Mouse (Mus musculus) left cerebral cortex, adult 8-10 months (tissue): Measurements from ENCODE around the gene Ccdc6. TPM values are rescaled to one million over a fixed set of nuclear protein-coding genes. Genes with fewer than 3 reads are reported as not detected.
A peak's percentile ranks its signal among the peaks of the same experiment; 100 is the strongest.

Source experiments
- DNase-seq, 2 experiments: peaks; one replicate each; pipeline ENCODE4 v3.0.0; 2022; ENCODE audit warnings: low spot score in 2 of 2
- total RNA-seq, 4 experiments: library from RNA; stranded (reverse); gene quantifications; 2 replicates each; pipeline ENCODE4 v1.2.4; 2022

The Ccdc6 gene
- total RNA-seq, 4 experiments from 2014 or later, result 49.4 to 56.3 (median 52.7) TPM

- peak in 1 of 2 experiments; percentile 67 for DNase-seq
Observed at GRCm38 (mm10) chr10:70165877-70166276, 69.0 kb downstream of the Ccdc6 start.

- no peak for DNase-seq
Observed at GRCm38 (mm10) chr10:70166427-70166826, 69.5 kb downstream of the Ccdc6 start.

DNA sequence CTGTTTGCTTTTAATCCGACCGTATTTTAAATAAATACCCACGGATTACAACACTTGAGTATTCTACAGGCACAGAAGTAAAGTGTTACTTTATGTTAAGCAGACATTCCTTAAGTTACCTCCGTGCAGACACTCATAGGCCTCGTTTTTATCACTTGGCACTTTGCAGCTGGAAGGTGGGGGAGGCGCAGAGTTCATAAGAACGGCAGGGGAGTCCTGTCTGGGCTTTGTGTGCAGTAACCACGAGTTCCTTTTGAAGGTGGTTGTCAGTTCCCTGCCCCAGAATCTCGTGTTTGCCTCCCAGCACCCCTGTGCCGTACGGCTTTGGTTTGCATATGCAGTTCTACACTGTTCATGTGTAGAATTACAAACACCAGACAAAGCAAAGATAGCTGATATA is 70.7 kb downstream of the Ccdc6 start:
- DNase-seq, result no peak

- no peak for DNase-seq
Observed at GRCm38 (mm10) chr10:70168396-70168795, 71.5 kb downstream of the Ccdc6 start.

GRCm38 (mm10) chr10:70169044-70169443 is 72.1 kb downstream of the Ccdc6 start:
- no peak for DNase-seq

GRCm38 (mm10) chr10:70173314-70173713 is 76.4 kb downstream of the Ccdc6 start:
- no peak for DNase-seq

GRCm38 (mm10) chr10:70174494-70175190 is 77.7 kb downstream of the Ccdc6 start:
- no peak for DNase-seq

DNA sequence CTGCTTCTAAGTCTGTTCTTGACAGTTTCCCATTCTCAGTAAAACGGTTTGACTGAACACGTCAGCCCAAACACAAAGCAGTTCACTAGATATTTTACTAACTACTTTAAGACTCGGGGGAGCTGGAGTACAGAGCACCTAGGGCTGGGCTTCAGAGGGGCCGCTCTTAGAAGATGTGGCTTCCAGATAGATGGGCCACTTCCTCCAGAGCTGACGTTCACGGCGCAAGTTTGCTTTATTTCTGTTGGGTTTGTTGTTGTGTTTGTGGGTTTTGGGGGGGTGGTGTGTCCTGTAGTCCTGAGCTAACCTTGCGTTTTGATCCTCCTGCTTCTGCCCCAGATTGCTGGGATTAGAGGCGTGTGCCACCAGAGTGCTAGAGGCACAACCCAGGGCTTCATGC is 83.8 kb downstream of the Ccdc6 start:
- no peak for DNase-seq

DNA sequence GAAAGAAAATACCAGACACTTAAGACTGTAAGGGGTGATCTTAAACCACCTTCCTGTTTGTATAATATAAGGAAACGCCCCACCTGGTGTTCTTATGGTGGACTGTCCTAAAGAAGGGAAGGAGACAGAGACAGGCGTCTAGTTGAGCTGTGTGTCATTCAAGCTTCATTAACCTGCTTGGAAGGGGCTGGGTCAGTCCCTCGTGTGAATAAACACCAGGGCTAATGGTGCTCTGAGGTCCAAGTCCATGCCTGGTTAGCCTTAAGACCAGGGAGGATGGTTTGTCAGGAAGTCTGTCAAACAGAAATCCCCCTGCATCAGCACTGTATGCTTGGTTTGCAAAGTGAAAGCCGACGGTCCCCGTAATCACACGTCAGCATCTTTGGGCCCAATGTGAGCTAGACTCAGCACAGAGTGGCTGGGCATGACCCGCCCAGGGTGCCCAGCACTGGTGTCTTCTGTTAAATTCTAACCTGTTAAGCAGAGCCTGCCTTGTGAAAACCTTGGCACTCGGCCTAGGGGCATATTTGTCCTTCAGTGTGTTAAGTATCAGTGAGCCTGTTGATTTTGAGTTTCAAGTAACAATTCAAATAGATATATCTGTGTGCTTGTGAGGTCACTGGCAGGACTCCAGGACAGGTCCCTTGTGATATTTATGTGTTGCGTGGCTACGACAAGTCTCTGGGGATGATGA is 84.5 kb downstream of the Ccdc6 start:
- no peak for DNase-seq

DNA sequence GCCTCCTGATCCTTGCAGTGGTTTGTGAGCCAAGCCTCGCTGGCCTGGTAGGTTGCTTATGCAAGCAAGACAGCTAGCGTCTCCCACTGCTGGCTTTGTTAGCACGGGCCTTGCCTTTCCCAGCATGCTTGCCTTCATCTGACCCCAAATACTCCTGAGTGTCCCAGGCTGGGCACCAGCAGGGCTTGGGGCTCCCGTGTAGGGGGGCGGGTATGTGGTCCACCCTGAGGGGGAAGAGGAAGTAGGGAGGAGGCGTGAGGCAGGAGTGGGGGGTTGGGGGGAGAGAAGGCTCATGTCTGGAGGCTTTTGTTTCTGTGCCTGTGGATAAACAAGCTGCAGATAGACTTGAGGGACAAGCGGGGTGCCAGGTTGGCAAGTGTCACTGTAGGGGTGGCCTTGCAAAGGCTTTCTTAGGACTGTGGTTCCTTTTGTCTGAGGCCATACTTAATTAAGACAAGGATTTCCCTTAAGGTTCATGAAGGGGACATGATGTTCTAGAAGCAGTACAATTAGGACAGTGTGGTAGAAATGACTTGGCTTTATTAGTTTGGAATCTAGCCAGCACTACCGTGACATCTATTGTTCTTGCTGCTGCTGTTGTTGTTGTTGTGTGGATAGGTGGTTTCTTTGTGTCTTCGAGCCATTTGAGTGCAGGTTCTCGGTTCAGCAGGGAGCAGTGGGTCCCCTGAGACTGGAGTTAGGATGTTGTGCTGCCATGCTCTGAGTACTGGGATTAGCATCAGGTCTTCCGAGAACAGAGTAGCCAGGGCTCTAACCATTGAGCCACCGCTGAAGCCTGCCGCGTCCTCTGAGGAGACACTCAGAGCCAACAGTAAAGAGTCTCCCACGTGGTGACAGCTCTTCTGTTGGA is 86.5 kb downstream of the Ccdc6 start:
- no peak for DNase-seq

DNA sequence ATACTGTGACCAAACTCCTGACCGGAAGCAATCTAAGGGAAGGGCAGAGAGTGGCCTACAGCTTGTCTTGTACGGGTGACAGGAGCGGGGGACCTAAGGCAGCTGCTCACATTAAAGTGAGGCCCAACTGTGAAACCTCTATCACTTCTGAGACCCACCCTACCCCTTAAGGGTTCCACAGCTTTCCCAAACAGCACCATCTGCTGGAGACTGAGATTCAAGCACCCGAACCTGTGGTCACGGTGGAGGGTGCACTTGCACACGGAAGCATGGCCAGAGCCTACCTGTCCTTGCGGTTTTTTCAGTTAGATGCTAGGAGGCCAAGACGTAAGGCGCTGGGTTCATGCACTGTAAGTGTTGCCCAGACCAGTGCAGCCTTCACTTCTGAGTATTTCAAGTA is 89.2 kb downstream of the Ccdc6 start:
- DNase-seq, result no peak

GRCm38 (mm10) chr10:70186586-70186985 is 89.7 kb downstream of the Ccdc6 start:
- DNase-seq, result no peak

- no peak for DNase-seq
Observed at GRCm38 (mm10) chr10:70189864-70190263, 92.9 kb downstream of the Ccdc6 start.

GRCm38 (mm10) chr10:70194283-70194682 is 97.4 kb downstream of the Ccdc6 start:
- DNase-seq, result no peak

GRCm38 (mm10) chr10:70195279-70195678 is 98.4 kb downstream of the Ccdc6 start:
- no peak for DNase-seq

GRCm38 (mm10) chr10:70195786-70196185 is 98.9 kb downstream of the Ccdc6 start:
- no peak for DNase-seq

DNA sequence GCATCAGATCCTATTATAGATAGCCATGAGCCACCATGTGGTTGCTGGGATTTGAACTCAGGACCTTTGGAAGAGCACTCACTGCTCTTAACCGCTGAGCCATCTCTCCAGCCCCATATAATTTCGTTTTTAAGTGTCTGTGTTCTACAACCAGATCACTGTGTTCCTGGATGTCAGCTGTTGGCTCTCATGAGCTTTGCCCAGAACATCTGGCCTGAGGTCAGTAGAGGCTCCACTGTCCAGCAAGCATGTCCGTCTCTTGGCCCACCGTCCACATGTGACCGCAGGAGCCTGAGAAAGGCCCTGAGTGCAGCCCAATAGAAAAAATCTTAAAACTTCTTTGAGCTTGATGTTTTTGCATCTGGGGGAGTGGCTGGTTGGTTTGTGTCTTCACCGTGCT is 99.7 kb downstream of the Ccdc6 start:
- no peak for DNase-seq

DNA sequence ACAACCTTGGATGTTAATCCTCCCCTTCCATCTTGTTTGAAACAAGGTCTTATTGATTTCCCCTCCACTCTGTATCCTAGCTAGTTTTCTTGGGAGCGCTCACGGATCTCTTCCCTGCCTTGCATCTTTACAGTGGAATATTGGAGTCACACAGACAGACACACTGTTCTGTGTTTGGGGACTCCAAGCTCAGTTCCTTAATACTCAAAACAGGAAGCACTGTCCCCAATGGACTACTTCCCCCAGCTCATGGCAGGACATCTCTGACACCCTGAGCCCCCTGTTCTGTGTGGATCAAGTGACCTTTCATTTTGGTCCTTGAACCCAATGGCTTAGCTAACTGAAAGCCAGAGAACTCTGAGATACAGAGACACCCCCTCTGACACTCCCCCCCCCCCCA is 100.7 kb downstream of the Ccdc6 start:
- no peak for DNase-seq

GRCm38 (mm10) chr10:70198012-70198411 is 101.1 kb downstream of the Ccdc6 start:
- no peak for DNase-seq

DNA sequence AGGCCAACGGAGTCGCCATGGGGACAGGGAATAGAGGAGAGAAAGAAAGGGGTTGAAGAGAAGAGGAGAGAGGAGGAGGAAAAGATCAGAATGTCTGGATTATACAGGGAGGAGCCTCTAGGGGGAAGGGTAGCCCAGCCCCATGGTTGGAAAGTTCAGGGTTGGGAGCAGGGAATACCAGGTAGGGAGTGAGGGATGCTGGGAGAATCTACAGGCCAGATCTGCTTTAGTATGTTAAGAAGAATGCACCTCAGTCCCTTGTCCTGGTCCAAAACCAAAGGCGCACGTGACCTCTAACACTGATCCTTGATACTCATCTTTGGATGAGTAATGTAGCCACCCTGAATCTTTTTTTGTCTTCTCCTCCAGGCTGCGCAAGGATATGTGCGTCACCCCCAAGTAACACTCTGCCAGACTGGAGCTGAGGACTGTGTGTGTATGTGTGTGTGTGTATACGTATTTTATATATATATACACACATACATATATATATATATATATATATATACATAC is 102.1 kb downstream of the Ccdc6 start:
- no peak for DNase-seq

DNA sequence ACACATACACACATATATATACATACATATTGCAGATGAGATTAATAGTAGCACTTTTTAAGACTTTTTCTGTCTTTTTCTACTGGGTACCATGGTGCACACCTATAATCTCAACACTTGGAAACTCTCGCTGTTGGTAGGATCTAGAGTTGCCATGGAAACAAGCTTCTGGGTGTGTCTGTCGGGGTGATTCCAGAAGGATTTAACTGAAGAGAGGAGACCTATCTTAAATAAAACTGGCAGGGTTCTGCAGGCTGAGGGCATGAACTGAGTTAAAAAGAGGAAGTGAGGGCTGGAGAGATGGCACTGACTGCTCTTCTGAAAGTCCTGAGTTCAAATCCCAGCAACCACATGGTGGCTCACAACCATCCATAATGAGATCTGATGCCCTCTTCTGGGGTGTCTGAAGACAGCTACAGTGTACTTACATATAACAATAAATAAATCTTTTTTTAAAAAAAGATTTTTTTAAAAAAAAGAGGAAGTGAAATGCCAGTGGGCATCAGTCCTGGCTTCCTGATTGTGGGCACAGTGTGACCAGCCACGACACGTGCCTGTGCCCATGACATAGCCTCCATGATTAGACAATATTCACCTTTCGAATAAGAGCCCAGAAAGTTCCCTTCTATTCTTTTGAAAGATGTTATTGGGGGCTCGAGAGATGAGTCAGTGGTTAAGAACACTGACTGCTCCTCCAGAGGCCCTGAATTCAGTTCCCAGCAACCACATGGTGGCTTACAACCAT is 102.7 kb downstream of the Ccdc6 start:
- no peak for DNase-seq
